In the genomic region with DNA sequence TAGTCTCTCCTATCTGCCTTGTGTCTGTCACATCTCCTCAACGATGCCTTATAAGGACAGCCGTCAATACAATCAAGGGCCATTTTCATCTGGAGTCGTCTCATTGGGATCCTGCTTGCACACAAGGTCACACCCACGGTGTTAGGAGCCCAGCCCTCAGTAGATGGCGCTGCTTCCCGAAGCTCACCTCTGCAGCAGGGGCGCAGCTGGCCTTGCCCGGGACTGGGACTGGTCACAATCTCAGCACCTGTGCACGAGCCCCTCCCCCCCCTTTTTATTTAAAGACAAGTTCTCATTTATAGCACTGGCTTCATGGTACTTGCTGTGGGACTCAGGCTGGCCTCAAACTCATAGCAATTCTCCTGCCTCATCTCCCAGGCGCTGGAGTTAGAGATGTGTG, we compare ENCODE assay signal across 8 mouse cellular contexts. TPM values are rescaled to one million over a fixed set of nuclear protein-coding genes. Genes with fewer than 3 reads are reported as not detected.
DNase-seq lines count a peak whose midpoint lies in the region; ATAC-seq lines count a peak whose summit lies in the region.

No protein-coding gene starts in this region.

- peak; percentile 41 to 63 for DNase-seq in cerebellum, postnatal 36 days
- no peak for DNase-seq in cerebellum, adult 11 months
- peak; percentile 16 for DNase-seq in 3T3-L1 (ENCODE audit: low read depth, low spot score)
- peak; percentile 86 for DNase-seq in adrenal gland, adult 2 months
- peak; percentile 61 to 65 for DNase-seq in gastrocnemius, adult 8-10 months (ENCODE audit: low spot score in 2 of 2)
- DNase-seq in kidney, postnatal 10 days = peak; percentile 90
- peak; percentile 60 for DNase-seq in thymus, adult 18-20 months

- peak; percentile 73 for ATAC-seq in megakaryocyte-erythroid progenitor cell, adult 5-6 weeks (replicated peaks; ENCODE audit: low FRiP score, low TSS enrichment, poor library complexity, severe bottlenecking)

RNA-seq across cellular contexts. Expression of a gene that starts 15.2 kb away (rescaled TPM):
- total RNA-seq in adrenal gland, adult 2 months (2021) = 100 to 1,000 TPM in 1 of 2 experiments, 10 to 100 TPM in 1; 73.1 to 136 TPM
- 145 and 176 TPM in 2 replicates for polyA plus RNA-seq in adrenal gland, adult 2 months (2012; rRNA removed)
- 10 to 100 TPM; 18.7 to 29.5 (median 25.8) TPM for total RNA-seq in gastrocnemius, adult 8-10 months (2022)
- 32.8 and 36.5 TPM in 2 replicates for total RNA-seq in megakaryocyte-erythroid progenitor cell, adult 5-6 weeks (2014; fragmentation: Nextera tagmentation)
- 69.8 and 87.1 TPM in 2 replicates for total RNA-seq in megakaryocyte-erythroid progenitor cell, adult 5-6 weeks (2017)

RNA-seq across cellular contexts. Expression of a gene that starts 15.6 kb away (rescaled TPM):
- total RNA-seq in adrenal gland, adult 2 months (2021) = 1,000 to 10,000 TPM; 1,249 to 1,840 TPM
- 508 and 556 TPM in 2 replicates for polyA plus RNA-seq in adrenal gland, adult 2 months (2012; rRNA removed)
- 1,000 to 10,000 TPM; 1,398 to 1,509 (median 1,471) TPM for total RNA-seq in gastrocnemius, adult 8-10 months (2022)
- 1,045 and 1,237 TPM in 2 replicates for total RNA-seq in megakaryocyte-erythroid progenitor cell, adult 5-6 weeks (2014; fragmentation: Nextera tagmentation)
- total RNA-seq in megakaryocyte-erythroid progenitor cell, adult 5-6 weeks (2017) = 386 and 612 TPM in 2 replicates

RNA-seq across cellular contexts. Expression of a gene that starts 15.7 kb away (rescaled TPM):
- total RNA-seq in adrenal gland, adult 2 months (2021) = not detected
- 3.4 and 10.8 TPM in 2 replicates for polyA plus RNA-seq in adrenal gland, adult 2 months (2012; rRNA removed)
- not detected for total RNA-seq in gastrocnemius, adult 8-10 months (2022)
- not detected in 2 replicates for total RNA-seq in megakaryocyte-erythroid progenitor cell, adult 5-6 weeks (2014; fragmentation: Nextera tagmentation)
- not detected in 2 replicates for total RNA-seq in megakaryocyte-erythroid progenitor cell, adult 5-6 weeks (2017)

RNA-seq across cellular contexts. Expression of a gene that starts 36.2 kb away (rescaled TPM):
- 10 to 100 TPM in 1 of 2 experiments, 1 to 10 TPM in 1; 7.2 to 27.6 TPM for total RNA-seq in adrenal gland, adult 2 months (2021)
- 14.9 and 33.6 TPM in 2 replicates for polyA plus RNA-seq in adrenal gland, adult 2 months (2012; rRNA removed)
- 1 to 10 TPM in 2 of 4 experiments, under 1 TPM in 1, not detected in 1; 0.89 to 1.1 (median 1.1) TPM for total RNA-seq in gastrocnemius, adult 8-10 months (2022)
- not detected in 2 replicates for total RNA-seq in megakaryocyte-erythroid progenitor cell, adult 5-6 weeks (2014; fragmentation: Nextera tagmentation)
- total RNA-seq in megakaryocyte-erythroid progenitor cell, adult 5-6 weeks (2017) = not detected in 2 replicates

RNA-seq across cellular contexts. Expression of a gene that starts 52.6 kb away (rescaled TPM):
- total RNA-seq in adrenal gland, adult 2 months (2021) = 10 to 100 TPM; 11.9 to 41.9 TPM
- 49.1 and 74.7 TPM in 2 replicates for polyA plus RNA-seq in adrenal gland, adult 2 months (2012; rRNA removed)
- 10 to 100 TPM in 2 of 4 experiments, 1 to 10 TPM in 2; 8.9 to 12.0 (median 10.7) TPM for total RNA-seq in gastrocnemius, adult 8-10 months (2022)
- total RNA-seq in megakaryocyte-erythroid progenitor cell, adult 5-6 weeks (2014; fragmentation: Nextera tagmentation) = 1.0 and 1.3 TPM in 2 replicates
- 3.7 and 6.9 TPM in 2 replicates for total RNA-seq in megakaryocyte-erythroid progenitor cell, adult 5-6 weeks (2017)
